Mouse (Mus musculus): Measurements from ENCODE around the gene Tmem18. TPM values are rescaled to one million over a fixed set of nuclear protein-coding genes. Genes with fewer than 3 reads are reported as not detected.

Tmem18 gene
- total RNA-seq (2021), result 10 to 100 TPM; 19.2 to 23.4 TPM
- long read RNA-seq, experiment 1, transcript Tmem18-201 (5 exons, 2,971 nt), result major isoform, 36 of 38 reads
- long read RNA-seq, experiment 1, partial matches to known transcripts, result 0 of 38 reads
- long read RNA-seq, experiment 1, other reads (novel, unspliced or antisense), result 2 of 38 reads
- long read RNA-seq, experiment 2, transcript Tmem18-201 (5 exons, 2,971 nt), result major isoform, 17 of 20 reads
- long read RNA-seq, experiment 2, partial matches to known transcripts, result 0 of 20 reads
- long read RNA-seq, experiment 2, other reads (novel, unspliced or antisense), result 1 of 20 reads

GRCm38 (mm10) chr12:30584356-30584740, at the start of gene Tmem18:
TSS of gene Tmem18 (plus strand) at chr12:30584426.
- DNase-seq, result peak; percentile 85

- DNase-seq, result no peak
Measured at GRCm38 (mm10) chr12:30557349-30557748, 26.9 kb upstream of the Tmem18 start.

GRCm38 (mm10) chr12:30561411-30561810, 22.8 kb upstream of the Tmem18 start:
- DNase-seq, result no peak

- no peak for DNase-seq
Measured at GRCm38 (mm10) chr12:30572075-30572474, 12.2 kb upstream of the Tmem18 start.

GRCm38 (mm10) chr12:30575952-30576351, 8.3 kb upstream of the Tmem18 start:
- DNase-seq, result no peak

- DNase-seq, result peak; percentile 77
Measured at GRCm38 (mm10) chr12:30578019-30578418, 6.2 kb upstream of the Tmem18 start.

- no peak for DNase-seq
Measured at GRCm38 (mm10) chr12:30581277-30581676, 2.9 kb upstream of the Tmem18 start.

GRCm38 (mm10) chr12:30583586-30584355, 455 bp upstream of the Tmem18 start:
- DNase-seq, result no peak

GRCm38 (mm10) chr12:30584863-30585262, 637 bp downstream of the Tmem18 start:
- DNase-seq, result no peak

- no peak for DNase-seq
Measured at GRCm38 (mm10) chr12:30591832-30592231, 7.6 kb downstream of the Tmem18 start.

GRCm38 (mm10) chr12:30596818-30597407, 12.7 kb downstream of the Tmem18 start:
- peak; percentile 59 for DNase-seq

GRCm38 (mm10) chr12:30598955-30599354, 14.7 kb downstream of the Tmem18 start:
- no peak for DNase-seq

- no peak for DNase-seq
Measured at GRCm38 (mm10) chr12:30599474-30599873, 15.2 kb downstream of the Tmem18 start.

- DNase-seq, result no peak
Measured at GRCm38 (mm10) chr12:30599997-30600396, 15.8 kb downstream of the Tmem18 start.

- DNase-seq, result no peak
Measured at GRCm38 (mm10) chr12:30604012-30604411, 19.8 kb downstream of the Tmem18 start.

GRCm38 (mm10) chr12:30604876-30605275, 20.6 kb downstream of the Tmem18 start:
- DNase-seq, result no peak

- DNase-seq, result no peak
Measured at GRCm38 (mm10) chr12:30605941-30606340, 21.7 kb downstream of the Tmem18 start.

- no peak for DNase-seq
Measured at GRCm38 (mm10) chr12:30606743-30607142, 22.5 kb downstream of the Tmem18 start.

- peak; percentile 18 for DNase-seq
Measured at GRCm38 (mm10) chr12:30618425-30618824, 34.2 kb downstream of the Tmem18 start.

- no peak for DNase-seq
Measured at GRCm38 (mm10) chr12:30628466-30628865, 44.2 kb downstream of the Tmem18 start.

- no peak for DNase-seq
Measured at GRCm38 (mm10) chr12:30634534-30634933, 50.3 kb downstream of the Tmem18 start.

Measured in adrenal gland, postnatal 10 days (tissue).